Mouse (Mus musculus) liver, embryonic 14.5 days (tissue): ENCODE data around the gene Esrra. TPM values are rescaled to one million over a fixed set of nuclear protein-coding genes. Genes with fewer than 3 reads are reported as not detected.
"Not testable (repeated sequence)": the region's sequence is repeated elsewhere in the genome, so short reads cannot be mapped to it uniquely, and the experiment has no call there.

Experiments used
- ATAC-seq: fragments of 200-750 bp; cut with Nextera tagmentation; 2 replicates; pipeline ENCODE4 v1.8.0; 2017; ENCODE audit warnings: moderate number of reproducible peaks, mild to moderate bottlenecking, moderate library complexity; ENCODE audit not compliant: insufficient read depth
- DNase-seq, 3 experiments: peaks; one replicate each; pipeline ENCODE4 v3.0.0-alpha.2; 2012 to 2013; ENCODE audit warnings: low read depth in 3 of 3, low spot score in 3 of 3
- H3K27ac ChIP-seq: fragments of 300-500 bp; sonication (generic); 2 replicates; pipeline ENCODE4 v1.5.1; 2014; ENCODE audit warnings: moderate library complexity, mild to moderate bottlenecking, control low read depth, inconsistent platforms
- H3K27me3 ChIP-seq: fragments of 300-500 bp; sonication (generic); 2 replicates; pipeline ENCODE4 v1.6.1; 2014; ENCODE audit warnings: mild to moderate bottlenecking, low read length, moderate library complexity; ENCODE audit not compliant: control insufficient read depth, insufficient read depth
- H3K36me3 ChIP-seq: fragments of 300-500 bp; sonication (generic); replicated peaks from 2 replicates; pipeline ENCODE4 v1.6.1; 2014; ENCODE audit warnings: low read depth; ENCODE audit not compliant: control insufficient read depth, insufficient read depth
- H3K4me1 ChIP-seq, 2 experiments: fragments of 200-500 bp in 1 of 2; fragments of 300-500 bp in 1 of 2; sonication (generic) in 1 of 2; replicated peaks; 2 replicates each; pipeline ENCODE4 v1.6.1; 2012 to 2014; ENCODE audit warnings: antibody characterized with exemption in 1 of 2, inconsistent platforms in 1 of 2, low read length in 1 of 2; ENCODE audit not compliant: control insufficient read depth in 2 of 2, insufficient read depth in 2 of 2
- H3K4me2 ChIP-seq: fragments of 300-500 bp; sonication (generic); 2 replicates; pipeline ENCODE4 v1.6.1; 2014; ENCODE audit warnings: low read depth, mild to moderate bottlenecking, control low read depth, moderate library complexity
- H3K4me3 ChIP-seq, 2 experiments: fragments of 200-500 bp in 1 of 2; fragments of 300-500 bp in 1 of 2; sonication (generic) in 1 of 2; 2 replicates each; pipeline ENCODE4 v1.5.1; 2012 to 2014; ENCODE audit warnings: low read depth in 2 of 2, low read length in 2 of 2, mild to moderate bottlenecking in 2 of 2, control low read depth in 1 of 2, inconsistent platforms in 1 of 2, moderate library complexity in 1 of 2; ENCODE audit not compliant: insufficient read depth in 1 of 2
- H3K9ac ChIP-seq: fragments of 300-500 bp; sonication (generic); replicated peaks from 2 replicates; pipeline ENCODE4 v1.6.1; 2014; ENCODE audit warnings: mild to moderate bottlenecking, control low read depth, moderate library complexity
- H3K9me3 ChIP-seq: fragments of 300-500 bp; sonication (generic); 2 replicates; pipeline ENCODE4 v1.6.1; 2016; ENCODE audit warnings: low read length, mixed read lengths; ENCODE audit not compliant: control insufficient read depth
- CTCF ChIP-seq: IDR thresholded peaks from 2 replicates; pipeline ENCODE4 v1.5.1; 2016; ENCODE audit warnings: antibody characterized with exemption, low read depth, control low read depth
- EP300 ChIP-seq: IDR thresholded peaks from 2 replicates; pipeline ENCODE4 v1.6.1; 2016; ENCODE audit warnings: antibody characterized with exemption, low read depth
- WGBS: fragments of 180-500 bp; shearing (Covaris S2); extraction: QIAGEN DNeasy Blood & Tissue Kit; methylation state at CpG from one replicate; pipeline ENCODE4 v1.1.7; 2014; ENCODE audit not compliant: insufficient replicate concordance; 5-methylcytosine and 5-hydroxymethylcytosine counted together
- polyA plus RNA-seq, 2 experiments: library from polyadenylated mRNA; depleted of rRNA in 1 of 2; stranded (reverse) in 1 of 2; unstranded in 1 of 2; fragments of >200 nt; fragmentation: Nextera tagmentation in 1 of 2; extraction: Ambion mirVana in 1 of 2; gene quantifications; 2 replicates each; pipeline versions ENCODE4 v1.2.1 to v1.2.3; 2012 to 2014

Gene Esrra
- polyA plus RNA-seq, 2 experiments = 1.6 to 6.6 TPM

GRCm38 (mm10) chr19:6905498-6906159 is 16.0 kb downstream of the Esrra start:
- Histone ChIP-seq H3K9ac (no peak overlapping the region), H3K4me2 (no peak overlapping the region), H3K36me3 (peaks cover 3% of the 10 kb centered on the region; the same call in 1 of the 2 replicates), H3K27ac (no peak overlapping the region), H3K9me3 (no peaks in the 10 kb centered on the region), H3K27me3 (no peaks in the 10 kb centered on the region), H3K4me1 (peaks cover 0 to 7% of the 10 kb centered on the region in 2 experiments; a peak in 2 of 4 replicates), H3K4me3 (no peak overlapping the region)
- ATAC-seq (no peak), DNase-seq (no peak)
- TF ChIP-seq EP300 (no peak), CTCF (no peak)
- 74% methylated on average over 11 of the region's 11 CpGs for WGBS

DNA sequence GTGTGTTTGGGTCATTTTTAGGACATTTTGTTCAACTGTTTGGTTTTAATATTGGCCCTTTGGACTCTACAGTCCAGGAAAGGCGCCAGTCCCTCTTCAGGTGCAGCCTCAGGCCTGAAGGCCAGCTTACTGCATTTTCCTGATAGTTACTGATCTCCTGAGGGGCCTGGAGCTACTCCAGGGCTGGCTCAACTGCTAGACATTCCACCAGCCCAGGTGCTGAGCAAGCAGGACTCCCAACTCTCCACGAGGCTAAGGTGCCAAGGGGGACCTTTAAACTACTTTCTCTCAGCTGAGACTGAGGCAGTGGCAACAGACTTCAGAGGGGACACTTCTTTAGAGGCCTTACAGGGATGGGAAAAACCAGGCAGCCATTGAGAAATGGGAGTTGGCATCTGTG is 16.8 kb downstream of the Esrra start:
- H3K36me3 ChIP-seq = peaks cover 3% of the 10 kb centered on the region; the same call in 1 of the 2 replicates
- no peak overlapping the region for H3K4me3 ChIP-seq
- H3K9me3 ChIP-seq = no peaks in the 10 kb centered on the region
- ATAC-seq (no peak), DNase-seq (no peak)
- no peaks in the 10 kb centered on the region for H3K27me3 ChIP-seq
- TF ChIP-seq EP300 (no peak), CTCF (no peak)
- H3K9ac ChIP-seq = no peak overlapping the region
- no peak overlapping the region for H3K27ac ChIP-seq
- H3K4me1 ChIP-seq = peaks cover 0 to 7% of the 10 kb centered on the region in 2 experiments; a peak in 2 of 4 replicates
- no peak overlapping the region for H3K4me2 ChIP-seq
- 60% methylated on average over 2 of the region's 2 CpGs for WGBS

DNA sequence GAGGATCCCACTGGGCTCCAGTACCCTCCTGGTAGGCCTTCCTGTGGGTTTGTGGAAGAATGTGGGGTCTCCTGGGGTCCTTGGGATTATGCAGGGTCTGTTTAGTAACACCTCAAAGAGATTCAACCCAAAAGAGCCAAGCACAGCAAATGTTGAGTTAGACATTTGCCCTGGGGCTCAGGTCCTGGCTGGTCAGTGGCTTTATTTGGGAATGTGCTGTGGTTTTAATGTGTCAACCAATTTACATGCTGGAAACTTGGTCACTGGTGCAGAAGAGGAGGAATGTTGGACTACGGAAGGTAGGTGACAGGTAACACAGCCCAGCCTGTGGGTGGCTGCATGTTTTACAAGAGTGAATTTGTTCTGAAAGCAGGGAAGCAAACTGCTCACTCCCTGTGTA is 18.6 kb downstream of the Esrra start:
- 85% methylated on average over 1 of the region's 1 CpGs for WGBS
- ATAC-seq = no peak

GRCm38 (mm10) chr19:6899641-6900040 is 22.0 kb downstream of the Esrra start:
- Histone ChIP-seq H3K27me3 (no peaks in the 10 kb centered on the region), H3K27ac (no peak overlapping the region), H3K9ac (no peak overlapping the region), H3K9me3 (no peaks in the 10 kb centered on the region), H3K4me3 (no peak overlapping the region), H3K4me2 (no peak overlapping the region), H3K36me3 (no peaks in the 10 kb centered on the region), H3K4me1 (no peaks in the 10 kb centered on the region)
- no peak for DNase-seq
- no peak for ATAC-seq
- WGBS = 64% methylated on average over 4 of the region's 4 CpGs
- TF ChIP-seq CTCF (no peak), EP300 (no peak)

More for the DNA sequence above, 18.6 kb downstream of the Esrra start:
- Histone ChIP-seq H3K4me2 (no peak overlapping the region), H3K27ac (no peak overlapping the region), H3K4me3 (no peak overlapping the region), H3K9me3 (no peaks in the 10 kb centered on the region), H3K4me1 (peaks cover 0 to under 1% of the 10 kb centered on the region in 2 experiments; a peak in 2 of 4 replicates), H3K27me3 (no peaks in the 10 kb centered on the region), H3K9ac (no peak overlapping the region), H3K36me3 (peaks cover 3% of the 10 kb centered on the region; the same call in 1 of the 2 replicates)
- TF ChIP-seq CTCF (no peak), EP300 (no peak)
- no peak for DNase-seq

GRCm38 (mm10) chr19:6895608-6896305 is 25.9 kb downstream of the Esrra start:
- not testable (repeated sequence) for H3K9ac ChIP-seq, H3K9me3 ChIP-seq, H3K4me3 ChIP-seq, H3K36me3 ChIP-seq, H3K4me2 ChIP-seq, H3K4me1 ChIP-seq, ATAC-seq, DNase-seq, H3K27me3 ChIP-seq, H3K27ac ChIP-seq
- 65% methylated on average over 18 of the region's 18 CpGs for WGBS
